Mouse (Mus musculus) brain, embryonic 18.5 days (tissue): ENCODE measurements around the gene Acvrl1.

Experiments
- DNase-seq: peaks from one replicate; pipeline ENCODE4 v3.0.0-alpha.2; 2012; ENCODE audit warnings: low read depth, low spot score

Acvrl1 gene

DNA sequence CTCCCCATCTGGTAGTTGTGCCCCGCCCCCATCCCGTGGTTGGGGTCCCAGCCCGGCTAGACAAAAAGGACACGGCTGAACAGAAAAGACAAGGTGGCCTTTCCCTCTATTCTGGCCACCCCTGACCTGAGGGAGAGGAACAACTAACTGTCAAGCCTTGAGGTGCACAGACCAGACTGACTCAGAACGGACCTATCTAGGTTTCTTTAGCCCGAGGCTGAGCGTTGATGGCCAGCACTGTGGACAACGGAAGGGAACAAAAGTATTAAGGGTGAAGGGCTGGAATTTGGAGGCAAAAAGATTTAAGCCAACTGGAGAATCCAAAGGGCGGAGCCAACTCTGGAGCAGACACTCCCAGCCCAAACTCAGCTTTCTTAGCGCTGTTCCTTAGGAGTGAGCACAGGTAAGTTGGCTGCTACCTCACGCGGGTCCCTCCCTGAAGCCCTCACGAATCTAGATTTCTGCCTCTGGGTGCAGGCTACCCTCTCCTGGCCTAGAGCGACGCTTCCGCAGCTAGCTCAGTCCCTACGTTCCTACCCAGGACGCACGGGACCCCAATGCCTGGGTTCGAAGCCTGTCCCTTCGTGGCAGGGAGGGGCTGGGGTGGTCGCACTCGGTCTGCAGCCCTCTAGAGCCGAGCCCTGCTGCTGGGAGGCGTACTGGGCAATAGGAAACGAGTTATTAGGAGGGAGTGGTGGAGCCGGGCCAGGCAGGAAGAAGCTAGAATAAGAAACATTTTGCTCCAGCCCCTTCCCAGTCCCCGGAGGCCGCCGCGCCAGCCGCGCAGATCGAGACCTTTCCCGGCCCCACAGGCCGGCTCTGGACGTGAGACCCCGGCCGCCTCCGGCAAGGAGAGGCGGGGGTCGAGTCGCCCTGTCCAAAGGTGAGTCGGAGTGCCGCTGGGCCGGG, at the start of gene Acvrl1:
TSS of gene Acvrl1 (plus strand) at position 342 of the 909 bp plus-strand sequence.
- no peak for DNase-seq

DNA sequence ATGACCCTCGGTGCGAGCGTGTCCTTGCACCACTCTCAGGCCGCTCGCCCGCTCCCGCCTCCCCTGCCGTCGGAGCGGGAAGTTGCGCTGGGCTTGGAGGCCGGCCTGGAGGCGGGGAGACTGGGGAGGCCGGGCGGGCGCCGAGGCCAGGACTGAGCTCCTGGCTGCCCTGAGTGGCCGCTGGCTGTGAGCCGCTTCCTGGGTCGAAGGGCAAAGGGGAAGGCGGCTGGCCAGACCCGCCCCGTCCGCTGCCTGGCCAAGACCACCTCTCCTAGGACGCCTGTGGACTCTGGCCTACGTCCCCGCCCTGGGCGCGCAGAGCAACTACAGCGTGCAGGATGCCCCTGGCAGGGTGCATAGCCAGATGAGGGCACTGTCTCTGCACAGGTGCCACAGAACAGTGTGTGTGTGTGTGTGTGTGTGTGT, 49.6 kb upstream of the Acvrl1 start:
- no peak for DNase-seq

DNA sequence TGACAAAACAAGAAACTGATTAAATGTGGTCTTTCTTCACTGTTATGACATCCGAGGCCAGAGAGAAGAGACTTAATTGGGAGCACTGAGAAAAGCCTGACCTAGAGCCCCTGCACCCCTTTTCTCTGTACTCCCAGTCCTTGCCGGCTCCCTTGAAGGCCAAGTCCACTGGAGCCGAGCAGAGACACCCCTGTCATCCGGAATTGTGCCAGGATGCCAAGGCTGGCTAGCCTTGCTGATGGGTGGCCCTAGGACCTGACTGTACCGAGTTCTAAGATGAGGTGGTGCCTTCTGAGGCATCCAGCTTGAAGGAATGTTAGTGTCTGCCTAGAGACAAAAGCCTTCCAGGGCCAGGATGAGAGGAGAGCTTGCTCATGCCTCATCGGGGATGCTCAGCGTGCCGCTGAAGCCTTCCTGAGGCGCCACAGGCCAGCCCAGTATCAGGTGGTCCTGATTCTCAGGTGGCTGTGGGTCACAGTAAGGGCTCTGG, 48.2 kb upstream of the Acvrl1 start:
- DNase-seq, result no peak

DNA sequence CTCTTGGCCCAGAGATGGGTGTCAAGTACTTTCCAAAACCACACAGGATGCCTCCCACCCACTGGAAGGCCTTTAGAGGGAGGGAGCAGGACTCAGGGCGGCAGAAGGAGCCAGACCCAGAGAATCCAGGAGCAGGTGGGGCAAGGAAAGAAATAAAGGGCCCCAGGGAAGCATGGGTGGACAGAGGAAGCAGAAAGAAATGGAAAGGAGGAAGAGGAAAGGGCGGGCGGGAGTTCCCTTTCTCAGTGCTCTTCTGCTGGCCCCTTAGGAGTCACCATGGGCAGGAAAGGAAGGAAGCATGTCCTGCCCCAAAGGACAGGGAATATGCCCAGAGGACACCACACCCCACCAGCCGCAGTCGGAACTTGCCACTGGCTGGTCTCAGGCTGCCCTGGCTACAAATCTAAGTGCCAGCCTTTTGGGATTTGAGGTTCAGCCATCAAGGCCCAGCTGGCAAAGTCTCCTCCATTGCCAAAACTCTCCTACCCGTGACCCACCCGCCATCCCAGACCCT, 47.2 kb upstream of the Acvrl1 start:
- DNase-seq, result no peak

DNA sequence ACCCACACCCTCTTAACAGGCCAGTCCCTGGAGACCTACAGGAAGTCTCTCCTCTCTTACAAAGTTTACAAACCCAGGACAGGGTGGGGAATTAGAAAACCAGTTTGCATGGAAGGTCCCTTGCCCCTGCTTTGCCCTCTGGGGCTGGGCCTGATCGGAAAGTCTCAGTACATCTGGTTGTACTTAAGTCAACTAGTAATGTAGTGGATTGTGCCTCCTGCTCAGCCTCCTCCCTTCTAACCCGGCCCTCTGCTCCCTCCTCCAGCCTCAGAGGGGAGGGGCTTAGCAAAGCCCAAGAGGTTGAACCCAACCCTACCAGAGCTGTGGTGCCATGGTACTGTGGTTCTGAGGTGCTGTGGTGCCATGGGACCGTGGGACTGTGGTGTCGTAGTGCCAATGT, 46.1 kb upstream of the Acvrl1 start:
- no peak for DNase-seq

DNA sequence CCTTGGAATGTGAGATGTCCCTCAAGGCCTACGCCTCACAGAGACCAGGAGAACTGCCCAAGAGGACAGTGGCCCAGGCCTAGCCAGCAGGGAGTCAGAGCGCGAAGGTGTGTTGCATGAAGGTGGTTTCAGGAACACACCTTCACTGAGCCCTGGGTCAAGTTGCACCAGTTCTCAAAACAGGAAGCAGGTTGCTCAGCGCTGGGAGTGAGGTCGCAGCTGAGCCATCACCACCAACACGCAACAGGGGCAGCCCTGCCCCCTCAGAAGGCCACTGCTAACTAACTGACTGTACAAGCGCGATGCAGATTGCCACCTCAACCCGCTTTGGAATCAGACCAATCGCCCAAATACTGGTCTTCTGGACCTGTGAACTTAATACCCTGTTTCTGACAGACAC, 43.8 kb upstream of the Acvrl1 start:
- DNase-seq, result no peak

DNA sequence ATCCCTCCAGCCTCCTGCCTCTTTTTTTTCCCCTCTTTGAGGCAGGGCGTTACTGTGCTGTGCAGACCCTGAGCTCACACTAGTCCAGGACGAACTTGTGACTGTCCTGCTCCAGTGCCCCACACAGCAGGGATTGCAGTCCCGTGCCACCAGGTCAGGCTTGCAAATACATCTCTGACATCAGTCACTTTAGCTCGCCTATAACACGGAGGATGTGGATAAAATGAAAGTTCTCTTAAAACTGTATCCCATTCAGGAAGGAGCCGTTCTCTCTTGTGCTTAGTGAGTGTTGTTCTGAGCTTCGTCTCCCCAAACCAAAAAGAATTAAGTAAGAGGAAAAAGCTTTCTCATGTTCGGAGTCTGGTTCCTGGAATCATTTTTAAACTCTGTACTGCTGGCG, 41.9 kb upstream of the Acvrl1 start:
- DNase-seq, result no peak

DNA sequence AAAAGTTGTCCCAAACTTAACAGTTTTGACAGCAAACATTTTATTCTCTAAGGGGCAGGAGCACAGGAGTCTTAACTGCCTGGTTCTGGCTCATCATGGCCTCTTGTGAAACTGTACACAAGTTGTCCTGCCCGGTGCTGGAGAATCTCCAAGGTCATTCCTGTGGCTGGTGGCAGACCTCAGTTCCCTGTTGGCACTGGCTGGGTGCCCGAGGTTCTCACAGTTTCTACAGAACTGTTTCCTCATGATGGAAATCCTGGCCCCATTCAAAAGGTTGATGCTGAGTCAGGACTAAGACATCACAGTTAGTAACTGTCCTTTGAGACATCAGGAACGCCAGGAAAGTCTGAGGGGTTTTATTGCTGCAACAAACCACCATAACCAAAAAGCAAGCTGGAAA, 41.4 kb upstream of the Acvrl1 start:
- DNase-seq, result no peak

DNA sequence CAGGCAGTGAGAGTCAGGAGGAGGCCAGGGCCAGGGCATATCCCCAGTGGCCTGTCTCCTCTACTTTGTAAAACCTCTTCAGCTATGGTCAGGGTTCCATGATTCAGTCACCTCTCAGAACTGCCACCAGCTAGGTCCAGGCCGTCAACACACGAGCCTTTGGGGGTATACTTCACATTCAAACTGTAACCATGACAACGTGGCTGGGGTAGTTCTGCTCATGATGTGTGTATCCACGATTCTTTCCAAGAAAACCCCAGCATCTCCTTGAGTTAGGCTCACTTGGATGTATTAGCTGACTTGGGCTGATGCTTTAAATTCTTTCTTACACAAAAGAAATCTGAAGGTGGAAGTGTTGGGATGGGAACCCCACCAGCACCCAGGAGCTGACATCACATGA, 40.0 kb upstream of the Acvrl1 start:
- DNase-seq, result no peak

DNA sequence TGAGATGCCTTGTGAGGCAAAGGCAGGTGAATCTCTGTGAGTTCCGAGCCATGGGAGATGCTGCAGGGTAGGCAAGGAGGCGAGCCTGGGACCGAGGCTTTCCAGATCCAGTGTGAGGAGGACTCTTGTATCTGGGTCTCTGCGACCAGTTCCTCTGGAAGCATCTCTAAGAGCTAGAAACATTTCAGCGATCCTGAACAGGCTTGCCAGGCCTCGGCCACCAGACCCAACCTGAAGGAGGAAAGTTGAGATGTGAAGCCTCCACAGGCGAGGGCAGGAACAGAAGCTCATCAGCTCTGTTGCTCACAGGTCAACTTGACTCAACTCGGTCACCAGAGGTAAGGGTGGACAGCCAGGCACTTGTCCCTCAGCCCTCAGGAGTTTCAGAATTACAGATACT, 36.8 kb upstream of the Acvrl1 start:
- DNase-seq, result no peak

DNA sequence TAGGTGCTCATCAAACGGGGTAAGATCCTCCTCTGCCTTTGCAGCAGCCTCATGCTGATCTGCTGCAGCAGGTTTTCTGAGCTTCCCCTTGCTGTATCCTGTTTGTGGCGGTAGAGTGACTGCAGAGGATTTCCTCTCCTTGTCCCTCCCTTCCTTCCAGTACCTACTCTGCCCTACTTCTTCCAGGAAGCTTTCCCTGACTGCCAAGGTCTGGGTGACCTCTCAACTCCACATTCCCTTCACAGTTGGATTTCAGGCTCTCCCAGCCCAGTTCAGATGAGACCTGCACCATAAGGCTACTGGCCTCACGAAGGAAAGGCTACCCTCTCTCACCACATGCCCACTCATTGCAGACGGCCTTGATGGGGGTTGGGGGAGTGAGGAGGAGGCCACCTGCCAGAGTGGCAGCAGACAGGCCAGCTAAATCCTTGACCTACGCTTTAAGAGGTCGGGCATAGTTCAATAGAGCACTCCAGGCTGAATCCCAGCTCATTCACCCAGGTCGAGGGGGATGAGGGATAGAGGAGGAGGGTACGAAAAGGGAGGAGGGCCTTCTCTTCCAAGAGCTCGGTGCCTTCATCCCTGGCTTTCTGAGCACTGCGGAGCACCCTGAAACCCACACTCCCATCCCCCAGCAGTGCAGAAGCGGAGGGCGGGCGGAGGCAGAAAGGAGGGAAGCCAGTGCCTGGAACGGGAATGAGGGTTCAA, 36.0 kb upstream of the Acvrl1 start:
- DNase-seq, result no peak

DNA sequence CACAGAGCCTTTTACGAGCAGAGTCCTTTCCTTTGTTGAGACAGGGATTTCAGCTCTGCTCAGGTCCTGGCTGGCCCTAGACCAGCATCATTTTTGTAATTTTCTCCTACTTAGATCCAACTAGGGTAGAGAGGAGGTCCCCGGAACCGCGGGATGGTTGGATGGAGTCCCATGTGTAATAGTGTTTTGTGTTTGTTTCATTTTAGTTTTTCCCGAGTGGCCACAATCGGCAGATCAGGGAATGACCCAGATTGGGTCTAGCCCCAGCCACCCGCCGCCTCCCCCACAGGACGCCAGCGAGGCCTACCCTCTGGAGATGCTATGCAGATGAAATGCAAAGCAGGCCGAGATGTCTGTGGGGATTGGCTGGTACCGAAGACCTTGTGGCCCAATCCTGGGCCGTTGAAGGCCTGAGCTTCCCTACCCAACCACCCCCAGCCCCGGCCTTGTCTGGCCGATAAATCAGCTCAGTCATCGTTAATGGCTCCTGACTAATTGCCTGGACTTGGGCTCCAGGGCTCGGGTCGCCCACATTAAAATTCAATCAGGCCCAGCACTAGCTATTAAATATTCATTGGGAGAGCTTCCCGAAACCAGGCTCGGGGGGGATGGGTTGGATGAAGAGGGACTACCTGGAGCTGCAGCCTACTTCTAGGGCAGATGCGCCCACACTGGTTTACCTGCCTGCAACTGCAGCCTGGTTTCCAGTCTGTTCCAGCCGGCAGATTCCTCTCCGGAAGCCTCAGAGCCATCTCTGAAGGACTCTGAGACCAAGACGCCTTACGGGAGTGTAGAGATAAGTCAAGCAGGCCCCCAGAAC, 35.3 kb upstream of the Acvrl1 start:
- no peak for DNase-seq

DNA sequence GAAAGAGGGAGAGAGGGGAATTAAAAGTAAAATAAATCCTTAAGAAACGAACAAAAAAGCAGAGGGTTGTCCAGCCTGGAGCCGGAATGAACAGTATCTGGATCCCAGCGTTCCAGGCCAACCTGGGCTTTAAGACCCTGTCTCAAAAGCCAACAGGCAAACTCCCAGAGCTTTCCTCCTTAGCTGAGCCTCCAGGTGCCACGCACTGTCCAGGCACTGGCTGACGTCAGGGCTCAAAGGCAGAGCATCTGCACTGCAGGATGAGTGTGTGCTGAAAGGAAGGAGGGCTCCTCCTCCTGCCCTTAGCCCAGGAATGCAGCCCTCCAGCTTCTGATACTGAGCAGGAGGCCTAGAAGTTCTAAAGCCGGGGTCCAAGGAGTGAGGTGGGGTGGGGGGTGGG, 34.3 kb upstream of the Acvrl1 start:
- DNase-seq, result no peak

DNA sequence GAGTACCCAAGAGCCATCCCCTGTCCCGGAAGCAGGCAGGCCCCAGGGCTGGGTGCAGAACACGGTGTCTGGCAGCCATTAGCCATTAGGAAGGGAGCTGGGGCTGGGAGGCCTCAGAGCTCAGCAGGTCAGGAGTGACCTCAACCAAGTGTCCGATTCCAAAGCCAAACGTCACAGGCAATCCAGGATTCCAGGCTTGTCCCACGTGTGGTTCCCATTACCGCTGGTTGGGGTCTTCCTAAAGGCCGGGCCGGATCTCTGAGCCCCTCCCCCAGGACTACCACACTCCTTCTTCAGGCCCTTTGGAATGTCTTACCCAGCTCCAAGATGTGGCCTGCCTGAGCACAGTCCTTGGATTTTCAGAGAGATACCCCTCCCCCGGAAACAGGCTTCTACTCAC, 33.3 kb upstream of the Acvrl1 start:
- no peak for DNase-seq

DNA sequence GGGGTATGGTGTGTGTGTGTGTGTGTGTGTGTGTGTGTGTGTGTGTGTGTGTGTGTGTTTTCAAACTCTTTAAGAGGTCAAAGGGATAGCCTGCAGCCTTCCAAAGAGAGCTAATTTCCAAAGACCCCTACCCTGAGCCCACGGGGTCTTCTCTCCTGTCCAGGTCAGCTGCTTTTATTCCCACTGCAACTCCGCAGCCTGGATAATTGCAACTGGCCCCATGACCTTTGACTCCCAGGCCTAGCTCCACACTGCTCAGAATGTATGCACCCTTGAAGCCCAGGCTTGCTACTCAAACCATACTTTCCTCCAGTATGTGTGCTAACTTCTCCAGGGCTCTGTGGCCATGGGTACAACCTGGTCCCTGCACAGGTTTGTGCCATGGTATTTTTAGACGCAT, 32.9 kb upstream of the Acvrl1 start:
- no peak for DNase-seq

DNA sequence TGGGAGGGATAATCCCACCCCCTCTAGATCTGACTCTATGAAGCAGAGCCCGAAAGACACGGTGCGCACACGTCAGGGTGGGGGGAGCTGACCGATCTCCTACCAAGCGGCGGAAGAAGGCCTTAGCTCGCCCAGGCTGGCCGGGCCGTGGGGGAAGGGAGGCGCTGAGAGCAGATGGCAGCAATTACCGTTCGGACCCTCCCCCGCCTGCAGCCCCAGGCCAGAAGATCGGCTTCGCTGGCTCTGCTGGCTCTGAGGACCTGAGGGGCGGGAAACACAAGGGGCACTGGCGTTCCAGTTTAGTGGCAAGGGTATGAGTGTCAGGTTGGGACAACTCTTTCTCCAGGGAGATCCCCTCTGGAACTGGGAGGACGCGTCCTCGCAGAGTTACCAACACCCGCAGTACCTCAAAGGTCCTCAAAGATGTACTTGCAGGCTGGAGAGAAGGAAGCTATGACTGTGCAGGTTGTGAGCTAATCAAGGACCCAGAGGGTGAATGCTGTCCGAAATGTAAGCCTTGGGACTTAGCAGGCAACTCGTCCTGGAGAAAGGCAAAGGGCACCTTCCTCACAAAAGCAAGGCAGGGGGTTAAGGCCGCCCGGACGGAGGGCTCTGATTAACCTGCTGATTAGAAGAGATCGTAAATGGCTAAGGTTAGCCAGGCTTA, 30.2 kb upstream of the Acvrl1 start:
- DNase-seq, result no peak

DNA sequence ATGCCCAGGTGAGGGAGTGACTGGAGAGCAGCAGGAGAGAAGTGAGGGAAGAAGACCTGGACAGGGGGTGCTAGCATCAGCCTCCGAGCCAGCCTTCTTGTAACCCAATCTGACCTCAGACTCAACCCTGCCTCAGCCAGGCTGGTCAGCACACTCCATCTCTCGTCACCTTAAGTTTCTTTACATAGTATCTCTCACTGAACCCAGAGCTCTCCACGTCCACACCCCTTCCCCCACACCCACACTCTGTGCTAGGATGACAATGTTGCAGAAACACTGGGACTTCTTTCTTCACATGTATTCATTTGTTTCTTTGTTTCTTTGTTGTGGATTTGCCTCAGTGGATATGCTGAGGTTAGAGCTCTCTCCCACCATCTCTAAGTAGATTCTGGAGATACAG, 27.3 kb upstream of the Acvrl1 start:
- no peak for DNase-seq

DNA sequence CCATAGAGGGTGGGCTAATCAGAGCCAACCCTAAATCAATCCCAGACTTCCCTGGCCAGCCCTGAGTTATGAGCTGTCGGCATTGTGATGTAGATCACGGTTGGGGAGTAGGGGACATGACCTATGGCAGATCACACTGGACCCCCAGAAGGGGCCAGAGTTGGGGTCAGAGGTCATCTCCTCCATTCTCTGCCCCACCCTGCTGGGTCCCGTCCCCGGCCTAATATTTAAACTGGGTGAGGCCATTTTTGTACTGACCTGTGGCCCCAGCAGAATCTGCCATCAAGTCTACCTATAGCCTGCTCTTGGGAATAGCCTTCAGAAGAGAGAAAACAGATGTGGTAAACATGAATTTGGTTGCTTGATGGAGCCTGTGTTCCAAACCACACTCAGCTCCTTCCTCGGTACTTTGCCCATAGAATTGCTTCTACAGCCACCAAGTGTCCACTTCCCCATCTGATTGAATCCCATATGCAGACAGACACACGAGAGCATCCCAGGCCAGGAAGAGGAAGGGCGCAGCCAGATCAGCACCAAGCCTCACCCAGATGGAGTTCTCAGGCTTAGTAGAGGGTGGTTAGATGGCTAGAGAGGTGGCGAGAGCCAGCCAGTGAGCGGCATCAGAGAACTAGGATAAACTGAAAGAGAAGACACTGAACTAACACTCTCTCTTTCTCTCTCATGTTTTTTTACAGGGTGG, 24.6 kb upstream of the Acvrl1 start:
- DNase-seq, result no peak

DNA sequence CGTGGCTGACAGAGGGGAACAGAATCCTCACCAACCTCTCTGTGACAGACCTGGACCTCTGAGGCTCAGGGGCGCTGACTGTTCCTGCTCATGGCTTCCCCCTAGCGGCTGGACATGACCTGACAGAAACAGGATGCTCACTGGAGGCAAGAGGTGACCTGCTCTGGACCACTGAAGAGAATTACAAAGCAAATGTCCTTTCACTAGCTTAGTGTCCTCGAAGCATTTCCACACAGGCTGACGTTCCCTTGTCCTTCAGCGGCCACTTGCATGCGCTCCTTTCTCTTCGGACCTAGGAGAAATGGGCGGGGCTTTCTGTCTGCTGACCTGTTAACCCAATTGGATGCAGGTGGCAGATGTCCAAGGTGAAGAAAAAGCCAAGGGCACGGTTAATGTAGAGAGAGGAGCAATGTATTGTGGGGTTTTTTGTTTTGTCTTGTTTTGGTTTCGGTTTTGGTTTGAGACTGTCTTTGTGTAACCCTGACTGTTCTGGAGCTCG, 22.8 kb upstream of the Acvrl1 start:
- no peak for DNase-seq

DNA sequence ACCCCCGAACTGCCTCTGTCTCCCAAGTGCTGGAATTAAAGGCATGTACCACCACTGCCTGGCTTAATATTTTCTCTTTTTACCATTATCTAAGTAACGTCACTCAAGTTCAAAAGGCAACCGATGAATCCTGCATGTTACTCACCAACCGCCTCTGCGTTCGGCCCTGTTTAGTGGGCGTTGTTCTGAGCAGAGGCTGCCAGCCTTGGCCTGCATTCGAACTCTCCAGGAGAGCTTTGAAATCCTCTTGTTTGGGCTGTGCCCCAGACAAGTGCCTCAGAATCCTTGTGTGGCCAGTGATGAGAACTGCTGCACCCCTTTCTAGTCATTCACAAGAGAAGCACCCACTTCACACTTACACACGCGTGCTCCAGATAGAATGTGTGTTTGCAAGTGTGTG, 22.3 kb upstream of the Acvrl1 start:
- no peak for DNase-seq
